14 mouse cellular contexts compared by ENCODE assay signal in genomic region chr16:12234289-12234688, GRCm38 (mm10).
DNase-seq lines count a peak whose midpoint lies in the region; ATAC-seq and TF ChIP-seq lines count a peak whose summit lies in the region.
"Had no signal": no experiment of that assay in that cellular context is flagged by ENCODE, and none has a peak within 500 bp of the region (broad histone marks: within the 10 kb centered on the region; RNA-seq: fewer than 3 reads in every experiment).

No protein-coding gene starts in this region.

- no peak for TF ChIP-seq CTCF in stomach, postnatal 0 days (IDR thresholded peaks at IDR 0.05; ENCODE audit: low read depth)

- no peak for ATAC-seq in embryonic facial prominence, embryonic 14.5 days (ENCODE audit: low read depth)
- ATAC-seq in stomach, embryonic 14.5 days (ENCODE audit: insufficient number of reproducible peaks, insufficient read depth, low FRiP score, low read depth): peak; percentile 28; the same call in 1 of the 2 replicates
- ATAC-seq in stomach, postnatal 0 days (ENCODE audit: low FRiP score, low TSS enrichment): no peak
- no peak for ATAC-seq in monocyte, adult 5-6 weeks (replicated peaks; ENCODE audit: insufficient number of reproducible peaks, low FRiP score, low TSS enrichment, poor library complexity, severe bottlenecking)
- ATAC-seq: forebrain, embryonic 13.5 days had no signal

- no peaks in the 10 kb centered on the region for H3K36me3 ChIP-seq in embryonic facial prominence, embryonic 14.5 days (ENCODE audit: control insufficient read depth, insufficient read depth, low read length)
- no peaks in the 10 kb centered on the region for H3K36me3 ChIP-seq in embryonic facial prominence, embryonic 10.5 days (replicated peaks)
- no peaks in the 10 kb centered on the region for H3K36me3 ChIP-seq in stomach, embryonic 14.5 days (ENCODE audit: control insufficient read depth, insufficient read depth, low read length)
- no peaks in the 10 kb centered on the region for H3K36me3 ChIP-seq in stomach, postnatal 0 days (ENCODE audit: control insufficient read depth, insufficient read depth, low read length)
- H3K36me3 ChIP-seq: embryonic facial prominence, embryonic 12.5 days; liver, embryonic 15.5 days had no signal

- H3K4me3 ChIP-seq in embryonic facial prominence, embryonic 14.5 days (ENCODE audit: low read depth, low read length): no peak overlapping the region
- H3K4me3 ChIP-seq in embryonic facial prominence, embryonic 10.5 days: no peak overlapping the region
- H3K4me3 ChIP-seq in stomach, embryonic 14.5 days (ENCODE audit: low read depth, low read length): no peak overlapping the region
- H3K4me3 ChIP-seq in stomach, postnatal 0 days (ENCODE audit: low read depth, low read length): no peak overlapping the region
- H3K4me3 ChIP-seq: embryonic facial prominence, embryonic 12.5 days; forebrain, embryonic 13.5 days; liver, embryonic 15.5 days had no signal

- 53% methylated on average over 2 of the region's 2 CpGs for WGBS in embryonic facial prominence, embryonic 14.5 days
- 60% methylated on average over 2 of the region's 2 CpGs for WGBS in embryonic facial prominence, embryonic 10.5 days
- WGBS in stomach, embryonic 14.5 days: 53% methylated on average over 2 of the region's 2 CpGs
- 51% methylated on average over 2 of the region's 2 CpGs for WGBS in stomach, postnatal 0 days

- no peak overlapping the region for H3K9ac ChIP-seq in embryonic facial prominence, embryonic 14.5 days (ENCODE audit: low read depth, low read length)
- no peak overlapping the region for H3K9ac ChIP-seq in stomach, embryonic 14.5 days (replicated peaks; ENCODE audit: low read depth, low read length)
- no peak overlapping the region for H3K9ac ChIP-seq in stomach, postnatal 0 days (ENCODE audit: low read length)
- H3K9ac ChIP-seq: embryonic facial prominence, embryonic 12.5 days; forebrain, embryonic 13.5 days; liver, embryonic 15.5 days had no signal

- no peak for TF ChIP-seq EP300 in stomach, postnatal 0 days (optimal IDR thresholded peaks at IDR 0.05)

- no peaks in the 10 kb centered on the region for H3K9me3 ChIP-seq in embryonic facial prominence, embryonic 14.5 days (ENCODE audit: control insufficient read depth, low read length)
- no peaks in the 10 kb centered on the region for H3K9me3 ChIP-seq in embryonic facial prominence, embryonic 10.5 days
- no peaks in the 10 kb centered on the region for H3K9me3 ChIP-seq in stomach, embryonic 14.5 days (ENCODE audit: control insufficient read depth, low read depth, low read length)
- H3K9me3 ChIP-seq in stomach, postnatal 0 days (ENCODE audit: control insufficient read depth, low read length): no peaks in the 10 kb centered on the region
- H3K9me3 ChIP-seq: embryonic facial prominence, embryonic 12.5 days; forebrain, embryonic 13.5 days; liver, embryonic 15.5 days had no signal

- H3K4me2 ChIP-seq in embryonic facial prominence, embryonic 14.5 days (ENCODE audit: low read depth, low read length): no peak overlapping the region
- no peak overlapping the region for H3K4me2 ChIP-seq in stomach, embryonic 14.5 days (replicated peaks; ENCODE audit: low read depth, low read length)
- H3K4me2 ChIP-seq in stomach, postnatal 0 days (replicated peaks; ENCODE audit: low read depth): no peak overlapping the region
- H3K4me2 ChIP-seq: embryonic facial prominence, embryonic 12.5 days; forebrain, embryonic 13.5 days; liver, embryonic 15.5 days had no signal

- DNase-seq in embryonic facial prominence, embryonic 14.5 days (ENCODE audit: low spot score): peak; percentile 7
- no peak for DNase-seq in embryonic facial prominence, embryonic 10.5 days (ENCODE audit: low spot score)
- DNase-seq in stomach, postnatal 0 days (ENCODE audit: low spot score): no peak
- DNase-seq in kidney, postnatal 14 days: peak; percentile 43
- DNase-seq in gastrocnemius, adult 18-20 months (ENCODE audit: low spot score): no peak
- DNase-seq in layer of hippocampus, postnatal 10 days (ENCODE audit: low spot score in 2 of 2): no peak
- DNase-seq: B cell, adult 2 months; cerebellum, adult 9-10 months; right cerebral cortex, postnatal 25 days had no signal

- no peaks in the 10 kb centered on the region for H3K4me1 ChIP-seq in embryonic facial prominence, embryonic 14.5 days (ENCODE audit: control insufficient read depth, insufficient read depth, low read length)
- no peaks in the 10 kb centered on the region for H3K4me1 ChIP-seq in embryonic facial prominence, embryonic 10.5 days
- H3K4me1 ChIP-seq in stomach, embryonic 14.5 days (ENCODE audit: control insufficient read depth, insufficient read depth, low read length): no peaks in the 10 kb centered on the region
- no peaks in the 10 kb centered on the region for H3K4me1 ChIP-seq in stomach, postnatal 0 days (replicated peaks; ENCODE audit: control insufficient read depth, insufficient read depth)
- H3K4me1 ChIP-seq: embryonic facial prominence, embryonic 12.5 days; forebrain, embryonic 13.5 days; liver, embryonic 15.5 days had no signal

- H3K27ac ChIP-seq in embryonic facial prominence, embryonic 14.5 days (replicated peaks; ENCODE audit: low read depth, low read length): no peak overlapping the region
- no peak overlapping the region for H3K27ac ChIP-seq in embryonic facial prominence, embryonic 10.5 days (replicated peaks)
- H3K27ac ChIP-seq in stomach, embryonic 14.5 days (ENCODE audit: low read length): no peak overlapping the region
- no peak overlapping the region for H3K27ac ChIP-seq in stomach, postnatal 0 days (replicated peaks)
- H3K27ac ChIP-seq: embryonic facial prominence, embryonic 12.5 days; forebrain, embryonic 13.5 days; liver, embryonic 15.5 days had no signal

- H3K27me3 ChIP-seq in embryonic facial prominence, embryonic 14.5 days (replicated peaks; ENCODE audit: control insufficient read depth, insufficient read depth, low read length): no peaks in the 10 kb centered on the region
- H3K27me3 ChIP-seq in embryonic facial prominence, embryonic 10.5 days (replicated peaks; ENCODE audit: low read depth, poor library complexity, severe bottlenecking): no peaks in the 10 kb centered on the region
- no peaks in the 10 kb centered on the region for H3K27me3 ChIP-seq in stomach, embryonic 14.5 days (ENCODE audit: control insufficient read depth, insufficient read depth, low read length)
- H3K27me3 ChIP-seq in stomach, postnatal 0 days (ENCODE audit: control insufficient read depth, insufficient read depth, low read length): no peaks in the 10 kb centered on the region
- H3K27me3 ChIP-seq: embryonic facial prominence, embryonic 12.5 days; forebrain, embryonic 13.5 days; liver, embryonic 15.5 days had no signal

Comparison
In these comparisons a context has a peak if more than half of its experiments do, and no peak if none do; other contexts are left out.
1. DNase-seq: peak in embryonic facial prominence, embryonic 14.5 days (single experiment) and kidney, postnatal 14 days (single experiment); none in embryonic facial prominence, embryonic 10.5 days (single experiment), stomach, postnatal 0 days (single experiment), gastrocnemius, adult 18-20 months (single experiment) and layer of hippocampus, postnatal 10 days (0 of 2).